Mouse (Mus musculus): ENCODE results near the gene Dnajc22. TPM values are rescaled to one million over a fixed set of nuclear protein-coding genes. Genes with fewer than 3 reads are reported as not detected.

The Dnajc22 gene
- polyA plus RNA-seq, 1 experiment from 2014 or later, result 14.1 TPM

GRCm38 (mm10) chr15:99083258-99083657, 9.7 kb upstream of the Dnajc22 start:
- Histone ChIP-seq H3K27ac (ENCODE audit: low read length) (no peak overlapping the region), H3K27me3 (ENCODE audit: control insufficient read depth, insufficient read depth, low read length) (peaks cover 32% of the 10 kb centered on the region), H3K9me3 (replicated peaks; ENCODE audit: control insufficient read depth, low read length) (no peaks in the 10 kb centered on the region), H3K36me3 (ENCODE audit: control insufficient read depth, insufficient read depth, low read length) (no peaks in the 10 kb centered on the region), H3K9ac (ENCODE audit: low read length) (no peak overlapping the region), H3K4me1 (ENCODE audit: control insufficient read depth, insufficient read depth, low read length) (peaks cover 5% of the 10 kb centered on the region), H3K4me2 (ENCODE audit: low read depth, low read length) (no peak overlapping the region), H3K4me3 (replicated peaks; ENCODE audit: low read length) (no peak overlapping the region)
- 71% methylated on average over 9 of the region's 9 CpGs for WGBS
- no peak for ATAC-seq (ENCODE audit: insufficient read depth, low FRiP score)

- Histone ChIP-seq H3K4me2 (ENCODE audit: low read depth, low read length) (no peak overlapping the region), H3K4me3 (replicated peaks; ENCODE audit: low read length) (no peak overlapping the region), H3K9me3 (replicated peaks; ENCODE audit: control insufficient read depth, low read length) (no peaks in the 10 kb centered on the region), H3K9ac (ENCODE audit: low read length) (no peak overlapping the region), H3K27me3 (ENCODE audit: control insufficient read depth, insufficient read depth, low read length) (peaks cover 39% of the 10 kb centered on the region), H3K4me1 (ENCODE audit: control insufficient read depth, insufficient read depth, low read length) (peaks cover 9% of the 10 kb centered on the region), H3K27ac (ENCODE audit: low read length) (no peak overlapping the region), H3K36me3 (ENCODE audit: control insufficient read depth, insufficient read depth, low read length) (no peaks in the 10 kb centered on the region)
- WGBS, result 14% methylated on average over 11 of the region's 11 CpGs
- ATAC-seq (ENCODE audit: insufficient read depth, low FRiP score), result no peak
Observed at GRCm38 (mm10) chr15:99083867-99084557, 9.0 kb upstream of the Dnajc22 start.

- H3K4me1 ChIP-seq (ENCODE audit: control insufficient read depth, insufficient read depth, low read length), result peaks cover 9% of the 10 kb centered on the region
- H3K36me3 ChIP-seq (ENCODE audit: control insufficient read depth, insufficient read depth, low read length), result no peaks in the 10 kb centered on the region
- H3K27me3 ChIP-seq (ENCODE audit: control insufficient read depth, insufficient read depth, low read length), result peaks cover 45% of the 10 kb centered on the region
- WGBS, result 22% methylated on average over 19 of the region's 19 CpGs
- H3K9me3 ChIP-seq (replicated peaks; ENCODE audit: control insufficient read depth, low read length), result no peaks in the 10 kb centered on the region
- H3K9ac ChIP-seq (ENCODE audit: low read length), result no peak overlapping the region
- ATAC-seq (ENCODE audit: insufficient read depth, low FRiP score), result no peak
- no peak overlapping the region for H3K4me2 ChIP-seq (ENCODE audit: low read depth, low read length)
- H3K4me3 ChIP-seq (replicated peaks; ENCODE audit: low read length), result no peak overlapping the region
- H3K27ac ChIP-seq (ENCODE audit: low read length), result no peak overlapping the region
Observed at GRCm38 (mm10) chr15:99084618-99085017, 8.4 kb upstream of the Dnajc22 start.

- whole genome bisulfite sequencing, result 85% methylated on average over 4 of the region's 4 CpGs
- Histone ChIP-seq H3K4me1 (ENCODE audit: control insufficient read depth, insufficient read depth, low read length) (peaks cover 9% of the 10 kb centered on the region), H3K4me2 (ENCODE audit: low read depth, low read length) (no peak overlapping the region), H3K9ac (ENCODE audit: low read length) (no peak overlapping the region), H3K9me3 (replicated peaks; ENCODE audit: control insufficient read depth, low read length) (no peaks in the 10 kb centered on the region), H3K36me3 (ENCODE audit: control insufficient read depth, insufficient read depth, low read length) (no peaks in the 10 kb centered on the region), H3K27me3 (ENCODE audit: control insufficient read depth, insufficient read depth, low read length) (peaks cover 59% of the 10 kb centered on the region), H3K4me3 (replicated peaks; ENCODE audit: low read length) (no peak overlapping the region), H3K27ac (ENCODE audit: low read length) (no peak overlapping the region)
- ATAC-seq (ENCODE audit: insufficient read depth, low FRiP score), result no peak
Observed at GRCm38 (mm10) chr15:99085997-99086396, 7.0 kb upstream of the Dnajc22 start.

- no peak within 1 kb of the TSS for H3K27ac ChIP-seq (ENCODE audit: low read length)
- H3K36me3 ChIP-seq (ENCODE audit: control insufficient read depth, insufficient read depth, low read length), result no peaks in the 10 kb centered on the region
- peak within 1 kb of the TSS; percentile 52 for H3K4me2 ChIP-seq (ENCODE audit: low read depth, low read length)
- 13% methylated on average over 56 of the region's 60 CpGs for WGBS
- ATAC-seq (ENCODE audit: insufficient read depth, low FRiP score), result no peak; the same call in 1 of the 2 replicates
- peak within 1 kb of the TSS; percentile 31 for H3K4me3 ChIP-seq (replicated peaks; ENCODE audit: low read length)
- no peaks in the 10 kb centered on the region for H3K9me3 ChIP-seq (replicated peaks; ENCODE audit: control insufficient read depth, low read length)
- peaks cover 70% of the 10 kb centered on the region for H3K27me3 ChIP-seq (ENCODE audit: control insufficient read depth, insufficient read depth, low read length)
- H3K4me1 ChIP-seq (ENCODE audit: control insufficient read depth, insufficient read depth, low read length), result peaks cover 9% of the 10 kb centered on the region
- H3K9ac ChIP-seq (ENCODE audit: low read length), result peak within 1 kb of the TSS; percentile 42; the same call in 1 of the 2 replicates
Observed at GRCm38 (mm10) chr15:99087253-99088075, 5.5 kb upstream of the Dnajc22 start, which contains the start of gene C1ql4. Gene C1ql4 (minus strand): TSS chr15:99087817.

- Histone ChIP-seq H3K9ac (ENCODE audit: low read length) (peak overlapping the region; percentile 42; the same call in 1 of the 2 replicates), H3K9me3 (replicated peaks; ENCODE audit: control insufficient read depth, low read length) (no peaks in the 10 kb centered on the region), H3K4me3 (replicated peaks; ENCODE audit: low read length) (peak overlapping the region; percentile 31), H3K27me3 (ENCODE audit: control insufficient read depth, insufficient read depth, low read length) (peaks cover 79% of the 10 kb centered on the region), H3K4me2 (ENCODE audit: low read depth, low read length) (peak overlapping the region; percentile 52), H3K27ac (ENCODE audit: low read length) (no peak overlapping the region), H3K36me3 (ENCODE audit: control insufficient read depth, insufficient read depth, low read length) (no peaks in the 10 kb centered on the region), H3K4me1 (ENCODE audit: control insufficient read depth, insufficient read depth, low read length) (peaks cover 10% of the 10 kb centered on the region)
- peak; percentile 69 for ATAC-seq (ENCODE audit: insufficient read depth, low FRiP score)
- 1% methylated on average over 27 of the region's 27 CpGs for WGBS
Observed at GRCm38 (mm10) chr15:99088292-99088691, 4.7 kb upstream of the Dnajc22 start.

- 11% methylated on average over 14 of the region's 14 CpGs for WGBS
- Histone ChIP-seq H3K4me1 (ENCODE audit: control insufficient read depth, insufficient read depth, low read length) (peaks cover 13% of the 10 kb centered on the region), H3K9me3 (replicated peaks; ENCODE audit: control insufficient read depth, low read length) (no peaks in the 10 kb centered on the region), H3K36me3 (ENCODE audit: control insufficient read depth, insufficient read depth, low read length) (no peaks in the 10 kb centered on the region), H3K4me3 (replicated peaks; ENCODE audit: low read length) (no peak overlapping the region), H3K9ac (ENCODE audit: low read length) (no peak overlapping the region; the same call in 1 of the 2 replicates), H3K27me3 (ENCODE audit: control insufficient read depth, insufficient read depth, low read length) (peaks cover 83% of the 10 kb centered on the region), H3K27ac (ENCODE audit: low read length) (no peak overlapping the region), H3K4me2 (ENCODE audit: low read depth, low read length) (peak overlapping the region; percentile 52; the same call in 1 of the 2 replicates)
- no peak for ATAC-seq (ENCODE audit: insufficient read depth, low FRiP score)
Observed at GRCm38 (mm10) chr15:99089069-99089468, 3.9 kb upstream of the Dnajc22 start.

GRCm38 (mm10) chr15:99093291-99094258, 605 bp downstream of the Dnajc22 start:
- peak; percentile 27; the same call in 1 of the 2 replicates for ATAC-seq (ENCODE audit: insufficient read depth, low FRiP score)
- Histone ChIP-seq H3K27me3 (ENCODE audit: control insufficient read depth, insufficient read depth, low read length) (peaks cover 92% of the 10 kb centered on the region), H3K36me3 (ENCODE audit: control insufficient read depth, insufficient read depth, low read length) (no peaks in the 10 kb centered on the region), H3K9ac (ENCODE audit: low read length) (peak overlapping the region; percentile 60), H3K9me3 (replicated peaks; ENCODE audit: control insufficient read depth, low read length) (no peaks in the 10 kb centered on the region), H3K4me1 (ENCODE audit: control insufficient read depth, insufficient read depth, low read length) (peaks cover 29% of the 10 kb centered on the region), H3K4me2 (ENCODE audit: low read depth, low read length) (peak overlapping the region; percentile 74), H3K27ac (ENCODE audit: low read length) (no peak overlapping the region), H3K4me3 (replicated peaks; ENCODE audit: low read length) (peak overlapping the region; percentile 48)
- 2% methylated on average over 56 of the region's 56 CpGs for WGBS

Data from stomach, embryonic 16.5 days (tissue).